Mouse (Mus musculus) layer of hippocampus, postnatal 10 days (tissue): ENCODE measurements around the gene Man1a2. TPM values are rescaled to one million over a fixed set of nuclear protein-coding genes. Genes with fewer than 3 reads are reported as not detected.

Experiments used
- DNase-seq, 2 experiments: peaks; one replicate each; pipeline ENCODE4 v3.0.0; 2021; ENCODE audit warnings: low spot score in 2 of 2
- total RNA-seq, 2 experiments: library from RNA; stranded (reverse); gene quantifications; 2 replicates each; pipeline ENCODE4 v1.2.3; 2021

The Man1a2 gene
- total RNA-seq, 2 experiments from 2014 or later = 113 to 146 TPM

DNA sequence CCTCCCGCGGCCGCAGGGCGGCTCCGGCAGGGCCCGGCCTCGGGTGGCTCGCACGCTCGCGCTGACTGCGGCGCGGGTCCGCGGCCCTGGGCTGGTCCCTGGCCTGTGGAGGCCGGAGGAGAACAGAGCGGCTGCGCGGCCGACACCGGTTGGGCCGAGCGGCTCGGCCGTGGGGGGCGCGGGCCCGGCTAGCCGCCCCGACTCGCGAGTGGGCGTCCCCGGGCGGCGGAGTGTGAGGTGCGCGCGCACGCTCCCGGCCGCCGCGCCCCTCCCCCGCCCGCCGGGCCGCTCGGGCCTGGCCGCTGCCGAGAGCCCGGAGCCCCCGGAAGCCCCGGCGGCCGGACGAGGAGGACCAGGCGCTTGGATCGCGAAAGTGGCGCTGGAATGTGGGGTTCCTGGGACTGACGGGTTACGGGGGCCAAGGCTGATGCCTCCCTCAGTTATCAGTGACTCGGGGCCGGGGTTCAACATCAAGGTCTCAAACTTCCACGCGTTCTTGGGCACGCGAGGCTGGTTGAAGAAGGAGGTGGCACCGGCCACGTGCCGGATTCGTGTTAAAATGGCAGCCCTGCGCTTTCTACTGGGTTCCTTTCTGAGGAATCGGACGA is 564 bp upstream of the Man1a2 start:
- DNase-seq = peak; percentile 70 to 84

DNA sequence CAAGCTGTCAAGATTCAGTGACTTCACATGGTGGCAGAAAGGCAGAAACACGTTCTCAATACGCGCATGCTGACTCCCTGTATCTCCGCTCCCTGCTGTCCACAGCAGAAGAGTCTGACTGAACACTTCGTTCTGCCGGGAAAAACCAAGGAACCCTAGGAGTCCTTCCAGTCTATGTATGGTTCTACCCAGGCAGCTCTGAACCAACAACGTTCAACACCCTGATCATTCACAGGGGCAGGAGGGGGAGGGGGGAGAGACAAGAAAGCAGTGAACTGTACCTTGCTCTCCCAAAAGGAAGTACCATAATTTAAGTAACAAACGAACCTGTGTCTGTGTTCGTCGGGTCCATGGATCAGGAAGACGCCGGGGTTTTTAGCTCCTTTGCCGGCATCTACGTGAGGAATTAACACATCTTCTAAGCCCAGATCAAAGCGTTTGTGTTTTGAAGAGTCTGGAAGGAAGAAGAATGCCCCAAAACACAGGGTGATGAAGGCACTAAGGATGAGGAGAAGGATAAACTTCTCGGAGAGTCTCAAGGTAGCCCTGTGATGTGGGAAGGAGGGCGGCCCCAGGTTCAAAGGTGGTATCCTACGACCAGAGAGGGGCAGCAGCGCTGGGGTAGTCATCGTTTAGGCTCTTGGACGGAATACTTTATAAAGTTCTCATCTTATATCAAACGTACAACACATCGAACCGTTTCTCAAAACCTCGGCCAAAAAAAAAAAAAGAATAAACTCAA is 898 bp downstream of the Man1a2 start:
- DNase-seq = no peak

DNA sequence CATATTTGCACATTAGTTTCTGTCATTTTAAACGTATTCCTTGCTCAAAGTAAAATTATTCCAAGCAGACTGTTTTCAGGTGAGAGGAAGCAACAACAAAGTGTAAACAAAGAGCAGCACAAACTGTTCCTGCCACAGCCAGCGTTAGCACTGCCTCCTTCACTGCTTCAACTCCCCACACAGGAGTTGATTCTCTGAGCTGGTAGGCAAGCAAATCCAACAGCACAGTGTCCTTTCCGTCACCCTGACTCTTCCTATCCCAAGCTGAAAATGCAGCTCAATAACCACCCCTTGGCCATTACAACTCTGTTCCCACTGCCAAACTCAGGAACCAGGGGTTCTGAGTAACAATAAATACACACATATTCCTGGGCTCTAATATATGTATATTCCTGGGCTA is 2.5 kb downstream of the Man1a2 start:
- DNase-seq = no peak

DNA sequence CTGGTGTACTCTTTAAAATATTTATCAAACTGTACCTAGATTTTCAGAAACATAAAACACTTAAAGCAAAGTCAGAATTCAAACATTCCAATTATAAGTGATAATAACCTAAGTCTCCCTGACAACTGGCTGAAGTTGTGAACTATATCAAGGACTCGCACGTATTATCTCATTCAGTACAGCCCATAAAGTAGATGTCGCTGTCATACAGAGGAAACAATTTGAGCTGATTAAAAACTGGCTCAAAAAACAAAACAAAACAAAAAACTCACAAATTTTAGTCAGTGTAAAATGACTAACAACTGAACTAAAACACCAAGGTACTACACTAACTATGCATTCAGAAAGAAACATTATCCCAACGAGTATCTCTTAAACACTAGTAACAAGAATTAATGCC is 3.0 kb downstream of the Man1a2 start:
- no peak for DNase-seq

- no peak for DNase-seq
Observed at GRCm38 (mm10) chr3:100681448-100682092, 3.7 kb downstream of the Man1a2 start.

GRCm38 (mm10) chr3:100680226-100680625 is 5.1 kb downstream of the Man1a2 start:
- no peak for DNase-seq

DNA sequence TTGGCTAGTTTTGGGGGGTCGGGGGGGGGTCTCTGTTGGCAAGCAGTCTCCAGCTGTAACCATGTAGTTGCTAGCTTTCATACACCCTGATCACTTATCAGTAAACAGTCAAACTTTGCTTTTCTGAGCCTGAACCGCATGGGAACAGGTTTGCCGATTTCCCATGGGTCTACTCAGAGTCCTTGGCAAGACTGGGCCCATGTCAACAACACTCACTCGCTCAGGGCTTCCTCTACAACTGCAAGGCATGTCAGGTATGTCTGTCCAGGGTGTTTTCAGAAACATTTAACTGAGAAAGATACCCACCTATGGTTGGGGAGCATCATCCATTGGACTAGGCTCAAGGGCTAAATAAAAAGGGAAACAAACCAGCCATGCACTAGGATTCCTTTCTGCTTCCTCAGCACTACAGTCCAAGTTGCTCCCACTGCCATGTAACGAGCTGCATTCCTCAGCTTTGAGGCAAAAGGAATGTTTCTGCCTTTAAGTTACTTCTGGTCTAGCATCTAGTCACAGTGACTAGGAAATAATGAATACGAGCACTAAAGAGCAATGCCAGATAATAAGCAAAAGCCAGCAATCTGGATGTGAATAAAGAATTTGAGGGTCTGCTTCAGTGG is 6.2 kb downstream of the Man1a2 start:
- no peak for DNase-seq

DNA sequence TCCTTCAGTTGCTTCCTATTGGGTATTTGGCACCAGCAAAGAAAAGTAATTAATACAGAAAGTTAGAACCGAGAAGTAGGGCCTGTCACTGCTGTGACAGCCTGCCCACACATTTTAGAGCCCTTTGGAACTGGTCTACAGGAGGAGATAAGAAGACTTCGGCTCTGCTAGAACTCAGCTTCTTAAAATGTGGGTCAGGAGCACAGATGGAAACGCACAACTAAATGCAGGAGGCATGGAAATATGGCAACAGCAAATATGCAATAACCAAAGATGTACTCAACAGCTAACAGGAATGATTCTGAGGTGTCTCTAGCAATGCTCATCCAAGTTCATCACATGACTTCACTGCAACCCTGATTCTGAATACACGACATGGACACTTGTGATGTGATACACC is 10.2 kb downstream of the Man1a2 start:
- DNase-seq = no peak

GRCm38 (mm10) chr3:100670412-100670811 is 14.9 kb downstream of the Man1a2 start:
- DNase-seq = no peak

DNA sequence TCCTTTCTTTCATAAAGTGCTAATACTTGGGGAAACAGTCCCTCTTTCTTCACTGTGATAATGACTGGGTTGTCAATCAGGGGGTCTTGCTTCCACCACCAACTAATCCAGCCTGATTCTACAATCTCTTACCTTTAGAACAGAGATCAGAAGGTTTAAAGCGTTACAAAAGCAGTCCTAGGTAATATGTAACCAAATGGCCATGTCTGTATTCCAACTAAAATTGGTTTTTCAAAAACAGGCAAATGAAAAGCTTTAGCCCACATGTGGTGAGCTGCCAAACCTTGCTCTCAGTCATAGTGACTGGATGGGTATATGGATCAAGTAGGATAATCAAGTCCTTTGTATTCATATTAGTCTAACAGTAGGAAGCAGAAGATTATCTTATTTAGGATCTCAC is 32.0 kb downstream of the Man1a2 start:
- no peak for DNase-seq

- DNase-seq = no peak
Observed at GRCm38 (mm10) chr3:100641581-100641980, 43.7 kb downstream of the Man1a2 start.

DNA sequence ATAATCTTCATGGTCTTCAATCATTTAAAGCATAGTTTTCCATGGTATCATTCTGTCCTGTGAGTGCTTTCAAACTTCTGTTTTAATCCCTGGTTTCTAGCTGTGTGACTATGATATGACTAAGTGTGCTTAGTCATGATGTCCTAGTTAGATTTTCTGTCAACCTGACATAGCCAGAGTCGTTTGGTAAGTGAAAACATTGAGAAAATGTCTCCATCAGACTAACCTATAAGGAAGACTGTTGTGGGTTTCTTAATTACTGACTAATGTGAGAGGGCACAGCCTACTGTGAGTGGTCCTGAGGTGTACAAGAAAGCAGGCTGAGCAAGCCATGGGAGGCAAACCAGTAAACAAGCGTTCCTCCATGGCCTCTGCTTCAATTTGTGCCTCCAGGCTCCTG is 49.0 kb downstream of the Man1a2 start:
- DNase-seq = no peak

- no peak for DNase-seq
Observed at GRCm38 (mm10) chr3:100634821-100635220, 50.5 kb downstream of the Man1a2 start.

GRCm38 (mm10) chr3:100618511-100618910 is 66.8 kb downstream of the Man1a2 start:
- no peak for DNase-seq

GRCm38 (mm10) chr3:100610916-100611315 is 74.4 kb downstream of the Man1a2 start:
- no peak for DNase-seq

DNA sequence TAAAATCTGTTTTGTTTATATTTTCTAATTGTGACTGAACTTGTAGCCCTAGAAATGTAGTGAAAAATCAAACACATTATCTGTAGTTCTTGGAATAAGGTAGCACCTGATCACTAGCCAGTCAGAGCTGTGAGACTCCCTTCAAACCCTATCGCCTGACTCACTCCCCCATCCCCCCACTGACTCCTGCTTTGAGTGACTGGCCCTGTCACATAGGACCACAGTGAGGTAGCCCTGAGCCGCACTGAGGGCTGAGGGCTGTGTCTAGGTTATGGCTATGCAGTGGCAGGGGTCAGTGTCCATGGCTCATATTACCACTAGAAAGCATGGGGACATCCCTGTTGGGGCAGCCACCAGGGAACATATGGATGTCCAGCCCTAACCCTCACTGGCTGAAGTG is 80.8 kb downstream of the Man1a2 start:
- no peak for DNase-seq

DNA sequence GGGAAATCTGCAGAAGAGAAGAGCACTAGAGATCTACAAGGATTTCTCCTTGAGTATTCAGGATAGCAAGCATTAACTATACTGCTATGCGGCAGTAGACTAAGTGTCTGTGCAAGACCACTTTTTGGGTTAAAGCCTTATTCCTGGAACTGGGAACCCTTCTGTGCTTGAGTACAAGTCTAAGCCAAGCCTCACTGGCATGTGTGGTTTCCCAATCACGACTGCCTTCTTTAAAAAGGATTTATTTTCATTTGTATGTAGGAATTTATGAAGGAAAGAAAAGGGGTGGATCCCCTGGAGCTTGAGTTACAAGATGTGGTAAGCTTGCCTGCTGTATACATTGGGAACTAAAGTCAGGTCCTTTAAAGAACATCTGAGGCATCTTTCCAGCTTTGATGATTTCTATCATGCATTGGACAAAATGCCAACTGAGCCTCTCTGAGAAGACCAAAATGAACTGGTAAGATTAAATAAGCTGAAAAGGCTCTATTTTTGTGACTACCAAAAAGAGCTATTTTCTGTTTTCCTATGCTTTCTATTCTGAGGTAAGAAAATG is 86.0 kb downstream of the Man1a2 start:
- DNase-seq = no peak

- DNase-seq = no peak
Observed at GRCm38 (mm10) chr3:100591053-100591452, 94.2 kb downstream of the Man1a2 start.

GRCm38 (mm10) chr3:100582721-100583355 is 102.5 kb downstream of the Man1a2 start:
- DNase-seq = no peak

GRCm38 (mm10) chr3:100572571-100573183 is 112.6 kb downstream of the Man1a2 start:
- DNase-seq = no peak
